Mouse (Mus musculus) adrenal gland, adult 10 weeks (tissue): ENCODE data around the gene Ttc34. TPM values are rescaled to one million over a fixed set of nuclear protein-coding genes. Genes with fewer than 3 reads are reported as not detected.

Experiments used
- polyA plus RNA-seq: library from polyadenylated mRNA; stranded (reverse); fragments of 350-450 nt; fragmentation: Illumina TruSeq; extraction: RNeasy Lipid Tissue Mini Kit (QIAGEN cat#74804); gene quantifications from one replicate; pipeline ENCODE4 v1.2.3, GENCODE M21; 2014; ENCODE audit warnings: low read depth, low replicate concordance

Gene Ttc34
- not detected for polyA plus RNA-seq

DNA sequence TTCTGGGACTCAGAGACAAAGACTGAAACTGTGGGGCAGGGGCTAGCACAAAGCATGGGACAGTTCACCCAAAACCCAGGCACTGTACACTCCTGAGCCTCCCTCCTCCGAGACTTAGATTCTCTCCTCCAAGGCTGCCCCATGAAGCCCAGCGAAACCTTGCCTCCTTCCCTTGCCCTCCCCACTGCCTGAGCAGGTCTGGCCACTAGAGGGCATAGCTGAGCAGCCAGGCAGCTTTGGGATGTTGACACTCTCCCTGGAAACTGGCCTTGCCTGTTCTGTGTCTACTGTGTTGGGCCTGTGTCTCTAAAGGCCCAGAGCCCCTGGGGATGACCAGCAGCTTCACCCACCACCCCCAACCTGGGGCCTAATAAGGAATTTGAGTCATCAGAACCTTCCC lies at the start of gene Ttc34:
Ttc34 (plus strand) TSS at position 290 of the 400 bp plus-strand sequence.

DNA sequence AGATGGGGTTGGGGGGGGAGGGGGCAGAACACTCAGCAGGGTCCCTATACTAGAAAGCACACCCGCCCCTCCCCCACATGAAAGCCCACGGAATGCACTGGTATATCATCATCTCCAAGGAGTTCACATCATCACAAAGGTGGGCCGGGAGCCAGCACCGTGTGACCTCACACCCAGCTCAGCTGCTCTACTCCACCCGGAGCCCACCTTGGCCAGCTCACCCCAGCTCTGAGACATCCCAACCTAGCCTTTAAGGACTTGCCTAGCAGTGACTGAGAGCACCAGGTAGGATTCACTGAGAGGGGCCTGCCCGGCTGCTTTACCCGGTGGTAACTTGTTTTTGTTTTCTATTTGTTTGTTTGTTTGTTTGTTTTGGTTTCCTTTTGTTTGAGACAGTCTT lies 32.2 kb downstream of the Ttc34 start, which contains the start of gene Mmel1:
Mmel1 (plus strand) TSS at position 146 of the 400 bp plus-strand sequence.

DNA sequence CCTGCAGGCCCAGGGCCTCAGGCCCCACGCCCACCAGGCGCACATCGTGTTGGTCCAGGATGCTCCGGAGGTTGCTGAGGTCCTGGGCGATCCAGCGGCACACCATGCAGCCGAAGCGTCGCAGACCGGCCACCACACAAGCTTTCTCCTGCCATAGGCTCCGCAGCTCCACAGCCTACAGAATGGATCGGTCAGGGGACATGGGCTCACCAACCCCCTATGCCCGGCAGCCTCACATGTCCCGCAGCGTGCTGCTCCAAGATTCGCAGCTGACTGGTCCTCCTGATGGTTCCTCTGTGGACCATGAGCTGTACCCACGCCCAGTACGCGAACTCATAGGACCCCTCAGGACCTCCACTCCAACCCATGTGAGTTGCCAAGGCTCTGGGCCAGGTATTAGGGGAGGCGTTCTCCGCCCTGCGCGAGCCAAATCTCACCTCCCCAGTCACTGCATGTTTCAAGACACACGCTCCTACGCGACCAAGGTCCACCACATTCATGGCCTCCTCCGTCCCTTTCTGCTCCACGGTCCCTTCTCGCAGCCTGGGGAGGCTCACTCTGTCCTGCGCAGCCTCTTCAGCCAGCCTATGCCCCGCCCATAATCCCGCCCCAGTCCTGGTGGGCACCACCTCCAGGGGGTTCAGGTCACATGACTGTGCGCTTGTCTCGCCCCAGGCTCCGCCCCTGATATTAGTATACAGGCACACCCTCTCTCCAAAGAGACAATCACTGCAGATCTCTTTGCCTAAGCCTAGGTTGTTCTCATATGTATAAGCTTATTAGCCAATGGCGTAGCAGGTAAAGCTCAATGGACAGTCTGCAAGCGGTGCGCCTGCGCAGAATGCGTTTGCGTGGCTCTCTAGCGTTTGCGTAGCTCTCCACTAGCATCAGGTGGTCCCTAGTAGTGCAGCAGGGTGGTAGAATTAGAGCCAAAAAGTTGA lies 61.5 kb downstream of the Ttc34 start, which contains the start of gene Fam213b:
Fam213b (minus strand) TSS at position 630 of the 941 bp plus-strand sequence.

Other genes with a start within 250 kb of the Ttc34 start
- 1.6 TPM for gene Prdm16, start 200.6 kb upstream of the Ttc34 start, polyA plus RNA-seq
- not detected for gene Actrt2, start 169.6 kb upstream of the Ttc34 start, polyA plus RNA-seq
- gene Mmel1, start 32.1 kb downstream of the Ttc34 start, polyA plus RNA-seq: 3.3 TPM
- 2.7 TPM for gene Fam213b, start 61.7 kb downstream of the Ttc34 start, polyA plus RNA-seq
- not detected for gene Tnfrsf14, start 91.1 kb downstream of the Ttc34 start, polyA plus RNA-seq
- not detected for gene Hes5, start 123.5 kb downstream of the Ttc34 start, polyA plus RNA-seq
- gene Pank4, start 126.7 kb downstream of the Ttc34 start, polyA plus RNA-seq: 4.7 TPM
- gene Plch2, start 219.3 kb downstream of the Ttc34 start, polyA plus RNA-seq: not detected
- 3.3 TPM for gene Pex10, start 229.6 kb downstream of the Ttc34 start, polyA plus RNA-seq
- gene Rer1, start 248.9 kb downstream of the Ttc34 start, polyA plus RNA-seq: 210 TPM
- gene Morn1, start 249.1 kb downstream of the Ttc34 start, polyA plus RNA-seq: 4.8 TPM